Mouse (Mus musculus): ENCODE results near the gene Tnfrsf12a. TPM values are rescaled to one million over a fixed set of nuclear protein-coding genes. Genes with fewer than 3 reads are reported as not detected.
A peak's percentile ranks its signal among the peaks of the same experiment; 100 is the strongest.

Gene Tnfrsf12a
- polyA plus RNA-seq, 1 experiment, result 3.8 TPM

GRCm38 (mm10) chr17:23630195-23631020 is 46.9 kb downstream of the Tnfrsf12a start:
- Histone ChIP-seq H3K27ac (ENCODE audit: insufficient read depth, low read length) (no peak overlapping the region), H3K27me3 (ENCODE audit: control insufficient read depth, insufficient read depth, low read length) (no peaks in the 10 kb centered on the region), H3K36me3 (ENCODE audit: control insufficient read depth, insufficient read depth, low read length) (no peaks in the 10 kb centered on the region), H3K4me3 (ENCODE audit: extremely low read depth, insufficient read depth, insufficient read length) (no peak overlapping the region), H3K4me1 (ENCODE audit: control insufficient read depth, insufficient read depth, insufficient read length) (no peaks in the 10 kb centered on the region; the same call in 1 of the 2 replicates)
- peak; percentile 31 to 69 for DNase-seq (ENCODE audit: low read depth in 1 of 2, low spot score in 2 of 2)
- 13% methylated on average over 22 of the region's 22 CpGs for WGBS
- peak; percentile 88 for TF ChIP-seq CTCF (IDR thresholded peaks at IDR 0.05; ENCODE audit: extremely low read depth, insufficient read depth, insufficient read length, insufficient replicate concordance)
- TF ChIP-seq POLR2A (IDR thresholded peaks at IDR 0.05; ENCODE audit: low read depth, low read length), result no peak

GRCm38 (mm10) chr17:23627813-23628212 is 49.5 kb downstream of the Tnfrsf12a start:
- no peak for DNase-seq (ENCODE audit: low read depth in 1 of 2, low spot score in 2 of 2)
- TF ChIP-seq POLR2A (IDR thresholded peaks at IDR 0.05; ENCODE audit: low read depth, low read length), result no peak
- no peak for TF ChIP-seq CTCF (IDR thresholded peaks at IDR 0.05; ENCODE audit: extremely low read depth, insufficient read depth, insufficient read length, insufficient replicate concordance)
- Histone ChIP-seq H3K4me1 (ENCODE audit: control insufficient read depth, insufficient read depth, insufficient read length) (no peaks in the 10 kb centered on the region; the same call in 1 of the 2 replicates), H3K27me3 (ENCODE audit: control insufficient read depth, insufficient read depth, low read length) (no peaks in the 10 kb centered on the region), H3K4me3 (ENCODE audit: extremely low read depth, insufficient read depth, insufficient read length) (no peak overlapping the region), H3K36me3 (ENCODE audit: control insufficient read depth, insufficient read depth, low read length) (no peaks in the 10 kb centered on the region), H3K27ac (ENCODE audit: insufficient read depth, low read length) (no peak overlapping the region)
- WGBS, result 72% methylated on average over 7 of the region's 7 CpGs

Other genes starting within 250 kb of the Tnfrsf12a start
- gene Vmn2r117, start 197.8 kb downstream of the Tnfrsf12a start, polyA plus RNA-seq (2012; rRNA removed), result not detected in 2 replicates
- 11.8 and 17.2 TPM in 2 replicates for gene Zfp213, start 113.2 kb downstream of the Tnfrsf12a start, polyA plus RNA-seq (2012; rRNA removed)
- gene Zfp13, start 78.0 kb downstream of the Tnfrsf12a start, polyA plus RNA-seq (2012; rRNA removed), result 2.9 and 3.4 TPM in 2 replicates
- 0.06 TPM in 1 of 2 replicates, not detected in the other for gene Zscan10, start 76.6 kb downstream of the Tnfrsf12a start, polyA plus RNA-seq (2012; rRNA removed)
- gene Mmp25, start 32.2 kb downstream of the Tnfrsf12a start, polyA plus RNA-seq (2012; rRNA removed), result 1.3 and 2.0 TPM in 2 replicates
- 0.16 and 0.25 TPM in 2 replicates for gene Bicdl2, start 17.0 kb downstream of the Tnfrsf12a start, polyA plus RNA-seq (2012; rRNA removed)
- 75.0 and 90.8 TPM in 2 replicates for gene Hcfc1r1, start 3.9 kb downstream of the Tnfrsf12a start, polyA plus RNA-seq (2012; rRNA removed)
- 24.8 and 31.1 TPM in 2 replicates for gene Thoc6, start 3.6 kb downstream of the Tnfrsf12a start, polyA plus RNA-seq (2012; rRNA removed)
- gene Cldn6, start 1.8 kb upstream of the Tnfrsf12a start, polyA plus RNA-seq (2012; rRNA removed), result 0.18 and 0.32 TPM in 2 replicates
- gene Cldn9, start 6.6 kb upstream of the Tnfrsf12a start, polyA plus RNA-seq (2012; rRNA removed), result 0.15 and 0.19 TPM in 2 replicates
- not detected in 2 replicates for gene 1520401A03Rik, start 45.3 kb upstream of the Tnfrsf12a start, polyA plus RNA-seq (2012; rRNA removed)
- gene Pkmyt1, start 48.9 kb upstream of the Tnfrsf12a start, polyA plus RNA-seq (2012; rRNA removed), result 48.3 and 74.8 TPM in 2 replicates
- 13.8 and 22.0 TPM in 2 replicates for gene Paqr4, start 63.4 kb upstream of the Tnfrsf12a start, polyA plus RNA-seq (2012; rRNA removed)
- 0.65 and 0.92 TPM in 2 replicates for gene Kremen2, start 68.4 kb upstream of the Tnfrsf12a start, polyA plus RNA-seq (2012; rRNA removed)
- 17.4 and 21.2 TPM in 2 replicates for gene Flywch1, start 94.1 kb upstream of the Tnfrsf12a start, polyA plus RNA-seq (2012; rRNA removed)
- gene Flywch2, start 108.6 kb upstream of the Tnfrsf12a start, polyA plus RNA-seq (2012; rRNA removed), result 1.4 and 1.5 TPM in 2 replicates
- gene Srrm2, start 113.1 kb upstream of the Tnfrsf12a start, polyA plus RNA-seq (2012; rRNA removed), result 601 and 671 TPM in 2 replicates
- gene Elob, start 151.7 kb upstream of the Tnfrsf12a start, polyA plus RNA-seq (2012; rRNA removed), result 237 and 329 TPM in 2 replicates
- gene Prss33, start 158.6 kb upstream of the Tnfrsf12a start, polyA plus RNA-seq (2012; rRNA removed), result 0.08 and 0.09 TPM in 2 replicates
- gene Prss32, start 166.4 kb upstream of the Tnfrsf12a start, polyA plus RNA-seq (2012; rRNA removed), result 0.14 TPM in 1 of 2 replicates, not detected in the other
- gene Prss41, start 166.7 kb upstream of the Tnfrsf12a start, polyA plus RNA-seq (2012; rRNA removed), result 0.18 and 0.32 TPM in 2 replicates
- gene Prss21, start 190.6 kb upstream of the Tnfrsf12a start, polyA plus RNA-seq (2012; rRNA removed), result not detected in 2 replicates
- gene Dcpp1, start 203.4 kb upstream of the Tnfrsf12a start, polyA plus RNA-seq (2012; rRNA removed), result not detected in 2 replicates
- gene Dcpp2, start 203.4 kb upstream of the Tnfrsf12a start, polyA plus RNA-seq (2012; rRNA removed), result not detected in 2 replicates
- not detected in 2 replicates for gene Dcpp3, start 240.0 kb upstream of the Tnfrsf12a start, polyA plus RNA-seq (2012; rRNA removed)